Mouse (Mus musculus): Measurements from ENCODE around the gene Rab3ip. TPM values are rescaled to one million over a fixed set of nuclear protein-coding genes. Genes with fewer than 3 reads are reported as not detected.

Rab3ip gene
- polyA plus RNA-seq, 1 experiment: 48.9 TPM

- TF ChIP-seq CTCF (IDR thresholded peaks at IDR 0.05; ENCODE audit: borderline replicate concordance, extremely low read depth, insufficient read depth, insufficient read length) (no peak), POLR2A (IDR thresholded peaks at IDR 0.05; ENCODE audit: borderline replicate concordance, extremely low read depth, insufficient read depth, insufficient read length, poor library complexity, severe bottlenecking) (no peak)
- DNase-seq (ENCODE audit: low read depth): no peak
These were observed 7.4 kb upstream of the Rab3ip start for GRCm38 (mm10) chr10:116957867-116958551.

- TF ChIP-seq CTCF (IDR thresholded peaks at IDR 0.05; ENCODE audit: borderline replicate concordance, extremely low read depth, insufficient read depth, insufficient read length) (no peak), POLR2A (IDR thresholded peaks at IDR 0.05; ENCODE audit: borderline replicate concordance, extremely low read depth, insufficient read depth, insufficient read length, poor library complexity, severe bottlenecking) (no peak)
These were observed 6.1 kb upstream of the Rab3ip start for GRCm38 (mm10) chr10:116956483-116957158.

GRCm38 (mm10) chr10:116955191-116955590 is 4.6 kb upstream of the Rab3ip start:
- TF ChIP-seq POLR2A (IDR thresholded peaks at IDR 0.05; ENCODE audit: borderline replicate concordance, extremely low read depth, insufficient read depth, insufficient read length, poor library complexity, severe bottlenecking) (no peak), CTCF (IDR thresholded peaks at IDR 0.05; ENCODE audit: borderline replicate concordance, extremely low read depth, insufficient read depth, insufficient read length) (no peak)
- no peak for DNase-seq (ENCODE audit: low read depth)

More at GRCm38 (mm10) chr10:116956483-116957158, 6.1 kb upstream of the Rab3ip start:
- no peak for DNase-seq (ENCODE audit: low read depth)

GRCm38 (mm10) chr10:116950886-116951285 is 317 bp upstream of the Rab3ip start:
- TF ChIP-seq POLR2A (IDR thresholded peaks at IDR 0.05; ENCODE audit: borderline replicate concordance, extremely low read depth, insufficient read depth, insufficient read length, poor library complexity, severe bottlenecking) (no peak), CTCF (IDR thresholded peaks at IDR 0.05; ENCODE audit: borderline replicate concordance, extremely low read depth, insufficient read depth, insufficient read length) (no peak)
- no peak for DNase-seq (ENCODE audit: low read depth)

- TF ChIP-seq POLR2A (IDR thresholded peaks at IDR 0.05; ENCODE audit: borderline replicate concordance, extremely low read depth, insufficient read depth, insufficient read length, poor library complexity, severe bottlenecking): no peak
- TF ChIP-seq CTCF (IDR thresholded peaks at IDR 0.05; ENCODE audit: borderline replicate concordance, extremely low read depth, insufficient read depth, insufficient read length): no peak
- peak; percentile 63 for DNase-seq (ENCODE audit: low read depth)
These were observed 1.2 kb downstream of the Rab3ip start for GRCm38 (mm10) chr10:116949111-116950008.

- TF ChIP-seq CTCF (IDR thresholded peaks at IDR 0.05; ENCODE audit: borderline replicate concordance, extremely low read depth, insufficient read depth, insufficient read length) (no peak), POLR2A (IDR thresholded peaks at IDR 0.05; ENCODE audit: borderline replicate concordance, extremely low read depth, insufficient read depth, insufficient read length, poor library complexity, severe bottlenecking) (no peak)
- no peak for DNase-seq (ENCODE audit: low read depth)
These were observed 2.2 kb downstream of the Rab3ip start for GRCm38 (mm10) chr10:116948414-116948813.

- no peak for DNase-seq (ENCODE audit: low read depth)
- no peak for TF ChIP-seq CTCF (IDR thresholded peaks at IDR 0.05; ENCODE audit: borderline replicate concordance, extremely low read depth, insufficient read depth, insufficient read length)
- no peak for TF ChIP-seq POLR2A (IDR thresholded peaks at IDR 0.05; ENCODE audit: borderline replicate concordance, extremely low read depth, insufficient read depth, insufficient read length, poor library complexity, severe bottlenecking)
These were observed 5.6 kb downstream of the Rab3ip start for GRCm38 (mm10) chr10:116944940-116945339.

GRCm38 (mm10) chr10:116944144-116944543 is 6.4 kb downstream of the Rab3ip start:
- DNase-seq (ENCODE audit: low read depth): no peak
- TF ChIP-seq CTCF (IDR thresholded peaks at IDR 0.05; ENCODE audit: borderline replicate concordance, extremely low read depth, insufficient read depth, insufficient read length): no peak
- TF ChIP-seq POLR2A (IDR thresholded peaks at IDR 0.05; ENCODE audit: borderline replicate concordance, extremely low read depth, insufficient read depth, insufficient read length, poor library complexity, severe bottlenecking): no peak

- TF ChIP-seq CTCF (IDR thresholded peaks at IDR 0.05; ENCODE audit: borderline replicate concordance, extremely low read depth, insufficient read depth, insufficient read length) (peak; percentile 31; the same call in 1 of the 2 replicates), POLR2A (IDR thresholded peaks at IDR 0.05; ENCODE audit: borderline replicate concordance, extremely low read depth, insufficient read depth, insufficient read length, poor library complexity, severe bottlenecking) (no peak)
- DNase-seq (ENCODE audit: low read depth): no peak
These were observed 7.5 kb downstream of the Rab3ip start for GRCm38 (mm10) chr10:116943025-116943424.

- peak; percentile 38 for DNase-seq (ENCODE audit: low read depth)
- TF ChIP-seq POLR2A (IDR thresholded peaks at IDR 0.05; ENCODE audit: borderline replicate concordance, extremely low read depth, insufficient read depth, insufficient read length, poor library complexity, severe bottlenecking): no peak
- no peak for TF ChIP-seq CTCF (IDR thresholded peaks at IDR 0.05; ENCODE audit: borderline replicate concordance, extremely low read depth, insufficient read depth, insufficient read length)
These were observed 15.5 kb downstream of the Rab3ip start for GRCm38 (mm10) chr10:116935028-116935427.

- TF ChIP-seq POLR2A (IDR thresholded peaks at IDR 0.05; ENCODE audit: borderline replicate concordance, extremely low read depth, insufficient read depth, insufficient read length, poor library complexity, severe bottlenecking) (no peak), CTCF (IDR thresholded peaks at IDR 0.05; ENCODE audit: borderline replicate concordance, extremely low read depth, insufficient read depth, insufficient read length) (no peak)
- DNase-seq (ENCODE audit: low read depth): no peak
These were observed 16.8 kb downstream of the Rab3ip start for GRCm38 (mm10) chr10:116933794-116934193.

Measured in brain, embryonic 14.5 days (tissue).